Mouse (Mus musculus) macrophage (primary cell): ENCODE results near the gene Dock4. TPM values are rescaled to one million over a fixed set of nuclear protein-coding genes. Genes with fewer than 3 reads are reported as not detected.
A peak's percentile ranks its signal among the peaks of the same experiment; 100 is the strongest.

ENCODE experiments used
- H3K27ac ChIP-seq: fragments of 350-480 bp; formaldehyde crosslinking; 2 replicates; pipeline ENCODE4 v1.9.0; 2021
- H3K36me3 ChIP-seq: fragments of 350-480 bp; formaldehyde crosslinking; 2 replicates; pipeline ENCODE4 v1.9.0; 2021; ENCODE audit errors: inconsistent target
- H3K4me3 ChIP-seq: fragments of 350-480 bp; formaldehyde crosslinking; 2 replicates; pipeline ENCODE4 v1.9.0; 2021; ENCODE audit errors: inconsistent target
- H3K79me2 ChIP-seq: fragments of 350-480 bp; formaldehyde crosslinking; 2 replicates; pipeline ENCODE4 v1.9.0; 2021; ENCODE audit errors: inconsistent target
- WGBS: methylation state at CpG from one replicate; pipeline ENCODE4 v1.1.7; 2026; ENCODE audit warnings: inconsistent platforms; ENCODE audit not compliant: missing documents; 5-methylcytosine and 5-hydroxymethylcytosine counted together
- polyA plus RNA-seq: library from polyadenylated mRNA; stranded (reverse); fragments of 250-400 nt; gene quantifications from 3 replicates; pipeline ENCODE4 v1.2.4, GENCODE M21; 2018; ENCODE audit warnings: inconsistent platforms

Dock4 gene
- polyA plus RNA-seq, 1 experiment from 2014 or later, result 4.8 TPM

GRCm38 (mm10) chr12:40637427-40637826 lies 191.7 kb downstream of the Dock4 start:
- Histone ChIP-seq H3K36me3 (no peaks in the 10 kb centered on the region), H3K4me3 (no peak overlapping the region), H3K79me2 (no peaks in the 10 kb centered on the region), H3K27ac (peak overlapping the region; percentile 27; the same call in 1 of the 2 replicates)
- WGBS, result 95% methylated on average over 2 of the region's 2 CpGs

GRCm38 (mm10) chr12:40645869-40646268 lies 200.1 kb downstream of the Dock4 start:
- Histone ChIP-seq H3K4me3 (no peak overlapping the region), H3K27ac (no peak overlapping the region), H3K79me2 (no peaks in the 10 kb centered on the region), H3K36me3 (no peaks in the 10 kb centered on the region)
- 96% methylated on average over 6 of the region's 6 CpGs for WGBS

- WGBS, result 70% methylated on average over 2 of the region's 2 CpGs
These were observed 208.6 kb downstream of the Dock4 start for GRCm38 (mm10) chr12:40654312-40654711.

GRCm38 (mm10) chr12:40655861-40656260 lies 210.1 kb downstream of the Dock4 start:
- 43% methylated on average over 2 of the region's 2 CpGs for WGBS
- H3K36me3 ChIP-seq, result no peaks in the 10 kb centered on the region
- no peak overlapping the region for H3K4me3 ChIP-seq
- H3K27ac ChIP-seq, result no peak overlapping the region
- no peaks in the 10 kb centered on the region for H3K79me2 ChIP-seq

More at GRCm38 (mm10) chr12:40654312-40654711, 208.6 kb downstream of the Dock4 start:
- Histone ChIP-seq H3K79me2 (no peaks in the 10 kb centered on the region), H3K27ac (no peak overlapping the region), H3K4me3 (no peak overlapping the region), H3K36me3 (no peaks in the 10 kb centered on the region)

- H3K4me3 ChIP-seq, result no peak overlapping the region
- 65% methylated on average over 5 of the region's 5 CpGs for WGBS
- no peak overlapping the region for H3K27ac ChIP-seq
- no peaks in the 10 kb centered on the region for H3K36me3 ChIP-seq
- no peaks in the 10 kb centered on the region for H3K79me2 ChIP-seq
These were observed 210.7 kb downstream of the Dock4 start for GRCm38 (mm10) chr12:40656438-40656837.

- H3K27ac ChIP-seq, result no peak overlapping the region
- H3K79me2 ChIP-seq, result no peaks in the 10 kb centered on the region
- no peaks in the 10 kb centered on the region for H3K36me3 ChIP-seq
- no peak overlapping the region for H3K4me3 ChIP-seq
- WGBS, result 81% methylated on average over 4 of the region's 4 CpGs
These were observed 211.6 kb downstream of the Dock4 start for GRCm38 (mm10) chr12:40657229-40657885.

- Histone ChIP-seq H3K79me2 (no peaks in the 10 kb centered on the region), H3K4me3 (no peak overlapping the region), H3K36me3 (no peaks in the 10 kb centered on the region), H3K27ac (no peak overlapping the region)
- WGBS, result 89% methylated on average over 6 of the region's 6 CpGs
These were observed 213.9 kb downstream of the Dock4 start for GRCm38 (mm10) chr12:40659689-40660088.

GRCm38 (mm10) chr12:40669460-40669859 lies 223.7 kb downstream of the Dock4 start:
- H3K36me3 ChIP-seq, result no peaks in the 10 kb centered on the region
- no peak overlapping the region for H3K27ac ChIP-seq
- H3K4me3 ChIP-seq, result no peak overlapping the region
- H3K79me2 ChIP-seq, result no peaks in the 10 kb centered on the region
- WGBS, result 100% methylated on average over 2 of the region's 2 CpGs

- Histone ChIP-seq H3K4me3 (no peak overlapping the region), H3K27ac (no peak overlapping the region), H3K79me2 (no peaks in the 10 kb centered on the region), H3K36me3 (no peaks in the 10 kb centered on the region)
These were observed 225.0 kb downstream of the Dock4 start for GRCm38 (mm10) chr12:40670766-40671165.

GRCm38 (mm10) chr12:40679713-40680112 lies 234.0 kb downstream of the Dock4 start:
- WGBS, result 71% methylated on average over 4 of the region's 4 CpGs
- no peak overlapping the region for H3K27ac ChIP-seq
- no peaks in the 10 kb centered on the region for H3K79me2 ChIP-seq
- no peaks in the 10 kb centered on the region for H3K36me3 ChIP-seq
- H3K4me3 ChIP-seq, result no peak overlapping the region

GRCm38 (mm10) chr12:40680551-40680950 lies 234.8 kb downstream of the Dock4 start:
- H3K27ac ChIP-seq, result no peak overlapping the region
- no peaks in the 10 kb centered on the region for H3K36me3 ChIP-seq
- no peak overlapping the region for H3K4me3 ChIP-seq
- 80% methylated on average over 1 of the region's 1 CpGs for WGBS
- H3K79me2 ChIP-seq, result no peaks in the 10 kb centered on the region

GRCm38 (mm10) chr12:40691444-40691843 lies 245.7 kb downstream of the Dock4 start:
- Histone ChIP-seq H3K79me2 (no peaks in the 10 kb centered on the region), H3K4me3 (no peak overlapping the region), H3K36me3 (no peaks in the 10 kb centered on the region), H3K27ac (no peak overlapping the region)
- WGBS, result 94% methylated on average over 4 of the region's 4 CpGs

- Histone ChIP-seq H3K27ac (no peak overlapping the region), H3K36me3 (no peaks in the 10 kb centered on the region), H3K79me2 (no peaks in the 10 kb centered on the region), H3K4me3 (no peak overlapping the region)
- 44% methylated on average over 2 of the region's 2 CpGs for WGBS
These were observed 248.4 kb downstream of the Dock4 start for GRCm38 (mm10) chr12:40694082-40694721.

- Histone ChIP-seq H3K27ac (no peak overlapping the region), H3K36me3 (no peaks in the 10 kb centered on the region), H3K4me3 (no peak overlapping the region), H3K79me2 (no peaks in the 10 kb centered on the region)
- 91% methylated on average over 4 of the region's 4 CpGs for WGBS
These were observed 252.6 kb downstream of the Dock4 start for GRCm38 (mm10) chr12:40698330-40698729.

- H3K27ac ChIP-seq, result no peak overlapping the region
- WGBS, result 91% methylated on average over 5 of the region's 5 CpGs
- no peaks in the 10 kb centered on the region for H3K79me2 ChIP-seq
- no peaks in the 10 kb centered on the region for H3K36me3 ChIP-seq
- no peak overlapping the region for H3K4me3 ChIP-seq
These were observed 256.6 kb downstream of the Dock4 start for GRCm38 (mm10) chr12:40702233-40702792.
